Mouse (Mus musculus) liver, embryonic 14.5 days (tissue): ENCODE data around the gene Eipr1.

Experiments used
- CTCF ChIP-seq: IDR thresholded peaks from 2 replicates; pipeline ENCODE4 v1.5.1; 2016; ENCODE audit warnings: antibody characterized with exemption, low read depth, control low read depth
- EP300 ChIP-seq: IDR thresholded peaks from 2 replicates; pipeline ENCODE4 v1.6.1; 2016; ENCODE audit warnings: antibody characterized with exemption, low read depth

- TF ChIP-seq CTCF (no peak), EP300 (no peak)
Measured at GRCm38 (mm10) chr12:28859495-28860263, 108.1 kb downstream of the Eipr1 start.
